Mouse (Mus musculus): ENCODE measurements around the gene Slc12a8.

DNA sequence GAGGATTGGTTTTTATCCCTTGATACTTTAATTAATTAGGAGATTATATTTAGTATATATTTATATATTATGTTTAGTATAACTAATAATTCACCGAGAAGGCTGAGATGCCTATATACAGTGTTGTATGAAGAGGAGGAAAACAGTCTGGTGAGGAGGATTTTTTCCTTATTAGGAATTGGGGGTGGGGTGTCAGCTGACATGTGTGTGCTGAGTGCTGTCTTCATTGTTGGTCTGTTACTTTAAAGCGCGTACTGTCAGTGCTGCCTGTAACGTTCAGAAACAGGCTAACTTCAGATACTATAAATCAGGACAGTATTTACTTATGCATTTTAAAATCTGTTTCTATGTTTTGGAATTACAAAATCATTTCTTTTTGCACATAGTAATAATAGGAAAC is 29.4 kb upstream of the Slc12a8 start:
- TF ChIP-seq POLR2A (IDR thresholded peaks at IDR 0.05; ENCODE audit: borderline replicate concordance, low read depth, low read length) (no peak), CTCF (IDR thresholded peaks at IDR 0.05; ENCODE audit: low read depth, low read length) (no peak)
